Mouse (Mus musculus): ENCODE measurements around the gene Cstad. TPM values are rescaled to one million over a fixed set of nuclear protein-coding genes. Genes with fewer than 3 reads are reported as not detected.

The Cstad gene
- 0.51 and 0.94 TPM in 2 replicates for polyA plus RNA-seq (2015; fragmentation: Nextera tagmentation; extraction: Ambion mirVana)

- H3K27ac ChIP-seq (replicated peaks) = peak within 1 kb of the TSS; percentile 98
- peaks cover 35% of the 10 kb centered on the region for H3K4me1 ChIP-seq (replicated peaks)
- no peaks in the 10 kb centered on the region for H3K27me3 ChIP-seq
- peak within 1 kb of the TSS; percentile 52 for H3K4me3 ChIP-seq
- H3K4me2 ChIP-seq = peak within 1 kb of the TSS; percentile 62
- WGBS = under 1% methylated on average over 37 of the region's 39 CpGs
- no peaks in the 10 kb centered on the region for H3K9me3 ChIP-seq
- peak within 1 kb of the TSS; percentile 57 for H3K9ac ChIP-seq
- ATAC-seq (ENCODE audit: low FRiP score, low read depth) = peak; percentile 77
- no peaks in the 10 kb centered on the region for H3K36me3 ChIP-seq
These were observed at the start of gene Cstad for GRCm38 (mm10) chr2:30594641-30595379. Gene Cstad, plus strand, starts transcription at chr2:30595040.

- peak overlapping the region; percentile 30 for H3K4me3 ChIP-seq
- no peak for ATAC-seq (ENCODE audit: low FRiP score, low read depth)
These were observed 49.1 kb upstream of the Cstad start for GRCm38 (mm10) chr2:30545706-30546105.

DNA sequence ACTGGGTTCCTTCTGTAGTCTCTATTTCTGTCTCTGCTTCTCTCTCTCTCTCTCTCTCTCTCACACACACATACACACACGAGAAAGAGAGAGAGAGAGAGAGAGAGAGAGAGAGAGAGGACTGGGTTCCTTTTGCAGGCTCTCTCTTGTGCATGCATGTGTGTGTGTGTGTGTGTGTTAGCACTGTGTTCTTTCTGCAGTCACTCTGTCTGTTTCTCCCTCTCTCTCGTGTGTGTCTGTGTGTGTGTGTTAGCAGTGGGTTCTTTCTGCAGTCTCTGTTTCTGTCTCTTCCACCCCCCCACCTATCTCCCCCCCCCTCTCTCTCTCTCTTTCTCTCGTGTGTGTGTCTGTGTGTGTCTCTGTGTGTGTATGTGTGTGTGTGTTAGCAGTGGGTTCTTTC, 48.6 kb upstream of the Cstad start:
- ATAC-seq (ENCODE audit: low FRiP score, low read depth) = no peak
- no peaks in the 10 kb centered on the region for H3K27me3 ChIP-seq
- no peak overlapping the region for H3K9ac ChIP-seq
- H3K4me2 ChIP-seq = no peak overlapping the region
- peak overlapping the region; percentile 88 for H3K27ac ChIP-seq (replicated peaks)
- H3K9me3 ChIP-seq = no peaks in the 10 kb centered on the region
- H3K36me3 ChIP-seq = no peaks in the 10 kb centered on the region
- WGBS = 24% methylated on average over 2 of the region's 3 CpGs
- H3K4me1 ChIP-seq (replicated peaks) = peaks cover 37% of the 10 kb centered on the region
- H3K4me3 ChIP-seq = no peak overlapping the region

More at GRCm38 (mm10) chr2:30545706-30546105, 49.1 kb upstream of the Cstad start:
- peak overlapping the region; percentile 47 for H3K9ac ChIP-seq
- peak overlapping the region; percentile 88 for H3K27ac ChIP-seq (replicated peaks)
- 42% methylated on average over 7 of the region's 7 CpGs for WGBS
- H3K4me1 ChIP-seq (replicated peaks) = peaks cover 39% of the 10 kb centered on the region
- no peaks in the 10 kb centered on the region for H3K36me3 ChIP-seq
- H3K4me2 ChIP-seq = peak overlapping the region; percentile 66
- H3K9me3 ChIP-seq = no peaks in the 10 kb centered on the region
- no peaks in the 10 kb centered on the region for H3K27me3 ChIP-seq

DNA sequence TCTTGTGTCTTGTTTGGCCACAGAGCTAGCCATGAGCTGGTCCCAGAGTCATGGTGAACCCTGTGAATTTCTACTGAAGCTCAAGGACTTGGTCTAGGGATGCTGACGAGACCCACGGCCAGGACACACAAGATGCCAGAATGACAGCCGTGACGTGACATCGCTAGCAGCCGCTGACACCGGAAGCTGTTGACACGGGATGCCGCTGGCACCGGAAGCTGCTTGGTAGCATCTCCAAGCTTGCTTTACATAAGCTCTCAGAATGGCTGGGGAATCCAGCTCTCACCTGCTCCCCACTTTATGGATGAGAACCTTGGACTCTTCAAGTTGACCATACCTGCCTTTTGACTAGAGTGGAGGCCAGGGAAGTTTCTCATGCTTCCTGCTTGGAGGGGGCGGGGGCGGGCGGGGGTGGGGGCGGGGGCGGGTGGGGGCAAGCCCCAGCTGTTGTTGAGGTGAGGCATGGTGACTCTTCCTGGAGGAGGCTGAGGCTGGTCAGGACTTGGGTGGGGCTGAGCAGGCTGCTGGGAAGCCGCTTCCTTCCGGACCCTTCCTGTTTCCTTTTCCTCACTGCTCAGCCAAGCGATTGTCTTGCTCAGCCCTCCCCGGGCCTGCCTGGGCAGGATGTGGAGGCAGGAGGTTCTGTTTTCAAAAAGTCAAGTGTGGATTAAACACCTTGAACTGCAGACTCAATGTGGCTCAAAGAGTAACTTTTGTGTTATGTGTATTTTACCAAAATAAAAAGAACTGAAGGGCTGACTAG, 47.2 kb upstream of the Cstad start:
- Histone ChIP-seq H3K9me3 (no peaks in the 10 kb centered on the region), H3K4me1 (replicated peaks) (peaks cover 32% of the 10 kb centered on the region), H3K4me3 (no peak overlapping the region), H3K4me2 (no peak overlapping the region), H3K9ac (no peak overlapping the region), H3K27ac (replicated peaks) (no peak overlapping the region; the same call in 1 of the 2 replicates), H3K36me3 (no peaks in the 10 kb centered on the region), H3K27me3 (no peaks in the 10 kb centered on the region)
- 74% methylated on average over 19 of the region's 19 CpGs for WGBS
- ATAC-seq (ENCODE audit: low FRiP score, low read depth) = no peak

DNA sequence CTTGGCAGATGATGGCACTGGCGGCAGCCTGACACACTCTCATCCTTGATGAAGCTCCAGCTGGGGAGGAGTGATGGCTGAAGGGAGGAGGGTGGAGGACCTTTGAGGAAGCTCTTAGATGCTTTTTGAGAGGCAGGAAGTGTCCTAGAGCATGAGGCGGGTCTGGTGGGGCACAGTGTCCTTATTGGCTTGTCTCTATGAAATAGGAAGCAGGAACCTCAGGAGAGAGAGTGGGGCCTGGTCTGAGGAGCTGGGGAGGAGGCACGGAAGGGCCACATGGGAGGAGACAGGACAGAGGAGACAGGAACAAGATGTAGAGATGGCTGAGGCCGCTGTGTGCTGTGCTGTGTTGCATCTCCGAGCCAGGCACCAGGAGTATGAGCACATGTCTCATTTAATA, 43.3 kb upstream of the Cstad start:
- Histone ChIP-seq H3K4me2 (no peak overlapping the region), H3K4me3 (no peak overlapping the region), H3K4me1 (replicated peaks) (peaks cover 15% of the 10 kb centered on the region), H3K27ac (replicated peaks) (no peak overlapping the region), H3K36me3 (no peaks in the 10 kb centered on the region), H3K9me3 (no peaks in the 10 kb centered on the region), H3K9ac (no peak overlapping the region), H3K27me3 (no peaks in the 10 kb centered on the region)
- ATAC-seq (ENCODE audit: low FRiP score, low read depth) = no peak
- WGBS = 83% methylated on average over 5 of the region's 5 CpGs

DNA sequence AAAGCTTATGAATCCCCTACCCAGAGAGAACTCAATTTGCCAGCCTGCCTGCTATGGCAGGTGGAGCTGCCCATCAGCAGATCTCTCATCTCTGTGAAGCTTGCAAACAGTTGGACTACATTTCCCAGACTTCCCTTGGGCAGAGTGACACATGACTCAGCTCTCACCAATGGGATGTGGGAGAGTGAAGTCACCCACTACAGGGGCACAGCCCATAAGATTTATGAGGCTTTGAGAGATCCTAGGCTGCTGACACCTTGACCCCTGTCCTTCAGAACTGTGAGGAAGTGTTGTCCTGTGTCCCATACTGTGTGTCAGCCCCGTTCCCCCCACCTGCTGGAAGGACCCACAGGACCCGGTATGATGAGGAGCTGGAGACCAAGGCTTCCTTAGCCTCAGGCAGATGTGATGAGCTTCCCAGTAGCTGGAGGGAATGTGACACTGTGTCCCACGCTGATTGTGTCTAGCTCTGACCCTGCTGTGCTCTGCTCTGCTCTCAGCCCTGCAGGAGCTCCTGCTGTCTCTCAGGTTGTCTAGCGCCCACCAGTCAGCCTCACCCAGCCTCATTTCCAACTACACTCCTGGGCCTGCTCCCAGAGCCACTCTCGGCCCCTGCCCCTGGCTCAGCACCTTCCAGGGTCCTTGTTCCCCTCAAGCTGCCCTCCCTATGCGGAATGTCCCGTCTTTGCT, 40.8 kb upstream of the Cstad start:
- Histone ChIP-seq H3K9me3 (no peaks in the 10 kb centered on the region), H3K4me3 (no peak overlapping the region), H3K4me1 (replicated peaks) (peaks cover 6% of the 10 kb centered on the region), H3K9ac (no peak overlapping the region), H3K27me3 (no peaks in the 10 kb centered on the region), H3K27ac (replicated peaks) (peak overlapping the region; percentile 64), H3K4me2 (peak overlapping the region; percentile 37), H3K36me3 (no peaks in the 10 kb centered on the region)
- WGBS = 73% methylated on average over 7 of the region's 7 CpGs
- ATAC-seq (ENCODE audit: low FRiP score, low read depth) = peak; percentile 88

GRCm38 (mm10) chr2:30555257-30555656, 39.6 kb upstream of the Cstad start:
- ATAC-seq (ENCODE audit: low FRiP score, low read depth) = no peak

GRCm38 (mm10) chr2:30556495-30556894, 38.3 kb upstream of the Cstad start:
- Histone ChIP-seq H3K36me3 (no peaks in the 10 kb centered on the region), H3K4me1 (replicated peaks) (peaks cover 6% of the 10 kb centered on the region), H3K27ac (replicated peaks) (no peak overlapping the region), H3K9ac (no peak overlapping the region), H3K9me3 (no peaks in the 10 kb centered on the region), H3K4me2 (no peak overlapping the region), H3K27me3 (no peaks in the 10 kb centered on the region), H3K4me3 (no peak overlapping the region)
- ATAC-seq (ENCODE audit: low FRiP score, low read depth) = no peak
- 81% methylated on average over 5 of the region's 5 CpGs for WGBS

More at GRCm38 (mm10) chr2:30555257-30555656, 39.6 kb upstream of the Cstad start:
- 72% methylated on average over 9 of the region's 9 CpGs for WGBS
- Histone ChIP-seq H3K4me1 (replicated peaks) (peaks cover 6% of the 10 kb centered on the region), H3K27ac (replicated peaks) (no peak overlapping the region), H3K36me3 (no peaks in the 10 kb centered on the region), H3K9ac (no peak overlapping the region), H3K4me3 (no peak overlapping the region), H3K27me3 (no peaks in the 10 kb centered on the region), H3K9me3 (no peaks in the 10 kb centered on the region), H3K4me2 (no peak overlapping the region)

- no peaks in the 10 kb centered on the region for H3K27me3 ChIP-seq
- 79% methylated on average over 1 of the region's 1 CpGs for WGBS
- H3K9ac ChIP-seq = no peak overlapping the region
- 0 out of 2 replicates have a peak, but pooled peaks have one; percentile 27 for ATAC-seq (ENCODE audit: low FRiP score, low read depth)
- no peak overlapping the region for H3K27ac ChIP-seq (replicated peaks)
- H3K4me2 ChIP-seq = no peak overlapping the region
- no peaks in the 10 kb centered on the region for H3K36me3 ChIP-seq
- H3K4me1 ChIP-seq (replicated peaks) = no peaks in the 10 kb centered on the region
- H3K4me3 ChIP-seq = no peak overlapping the region
- H3K9me3 ChIP-seq = no peaks in the 10 kb centered on the region
These were observed 35.3 kb upstream of the Cstad start for GRCm38 (mm10) chr2:30559552-30559951.

DNA sequence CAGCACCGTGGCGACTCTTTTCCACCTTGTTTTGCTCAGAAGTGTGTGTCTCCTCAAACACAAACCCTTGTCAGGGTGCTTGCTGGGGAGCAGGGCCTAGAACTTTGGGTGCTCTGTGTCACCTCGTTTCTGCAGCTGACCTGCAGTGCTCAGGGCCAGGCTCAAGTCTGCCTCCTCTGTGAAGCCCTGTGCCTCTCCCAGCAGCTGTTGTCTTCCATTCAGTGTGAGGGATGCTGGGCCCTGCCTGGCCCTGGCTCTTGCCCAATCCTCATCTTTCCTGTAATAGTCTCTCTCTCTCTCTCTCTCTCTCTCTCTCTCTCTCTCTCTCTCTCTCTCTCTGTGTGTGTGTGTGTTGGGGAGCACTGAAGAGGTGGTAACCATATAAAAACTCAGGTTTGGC, 32.3 kb upstream of the Cstad start:
- 81% methylated on average over 3 of the region's 3 CpGs for WGBS
- no peak overlapping the region for H3K4me2 ChIP-seq
- no peak for ATAC-seq (ENCODE audit: low FRiP score, low read depth)

DNA sequence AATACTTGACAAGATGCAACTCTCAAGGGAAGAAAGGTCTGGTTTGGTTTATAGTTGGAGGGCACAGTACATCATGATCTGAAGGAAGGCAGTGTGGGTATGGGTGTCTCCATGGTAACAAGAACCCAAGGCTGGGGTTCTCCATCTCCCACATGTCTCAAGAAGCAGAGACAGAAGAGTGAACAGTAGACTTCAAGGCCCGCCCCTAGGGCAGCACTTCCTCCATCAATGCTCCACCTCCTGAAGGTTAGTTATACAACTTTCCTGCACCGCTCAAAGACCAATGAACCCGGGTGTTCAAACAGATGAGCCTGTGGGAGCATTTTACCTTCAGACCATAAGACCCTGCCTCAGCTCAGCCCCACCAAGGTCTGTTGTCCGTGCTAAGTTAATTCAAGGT, 23.2 kb upstream of the Cstad start:
- Histone ChIP-seq H3K36me3 (no peaks in the 10 kb centered on the region), H3K27ac (replicated peaks) (no peak overlapping the region), H3K4me1 (replicated peaks) (0 out of 2 replicates have a peak, but pooled peaks cover 5% of the 10 kb centered on the region), H3K9me3 (no peaks in the 10 kb centered on the region), H3K4me3 (no peak overlapping the region), H3K4me2 (no peak overlapping the region), H3K27me3 (no peaks in the 10 kb centered on the region), H3K9ac (no peak overlapping the region)
- 91% methylated on average over 4 of the region's 4 CpGs for WGBS
- no peak for ATAC-seq (ENCODE audit: low FRiP score, low read depth)

More for the DNA sequence above, 32.3 kb upstream of the Cstad start:
- H3K4me3 ChIP-seq = no peak overlapping the region
- H3K27ac ChIP-seq (replicated peaks) = no peak overlapping the region
- H3K27me3 ChIP-seq = no peaks in the 10 kb centered on the region
- H3K9ac ChIP-seq = no peak overlapping the region
- 0 out of 2 replicates have a peak, but pooled peaks cover 5% of the 10 kb centered on the region for H3K4me1 ChIP-seq (replicated peaks)
- H3K36me3 ChIP-seq = no peaks in the 10 kb centered on the region
- H3K9me3 ChIP-seq = no peaks in the 10 kb centered on the region

- no peak for ATAC-seq (ENCODE audit: low FRiP score, low read depth)
- no peak overlapping the region for H3K4me3 ChIP-seq
- 87% methylated on average over 4 of the region's 4 CpGs for WGBS
These were observed 21.3 kb upstream of the Cstad start for GRCm38 (mm10) chr2:30573522-30573921.

More at GRCm38 (mm10) chr2:30573522-30573921, 21.3 kb upstream of the Cstad start:
- no peaks in the 10 kb centered on the region for H3K36me3 ChIP-seq
- H3K27ac ChIP-seq (replicated peaks) = no peak overlapping the region
- no peaks in the 10 kb centered on the region for H3K9me3 ChIP-seq
- no peak overlapping the region for H3K4me2 ChIP-seq
- no peaks in the 10 kb centered on the region for H3K4me1 ChIP-seq (replicated peaks)
- no peak overlapping the region for H3K9ac ChIP-seq
- H3K27me3 ChIP-seq = no peaks in the 10 kb centered on the region

Data from hindbrain, embryonic 15.5 days (tissue).